Mouse (Mus musculus) hindlimb bud, embryonic 11.5 days (tissue): ENCODE measurements around the gene Coro1b.

Experiments
- DNase-seq: peaks from one replicate; pipeline ENCODE4 v3.0.0-alpha.2; 2012; ENCODE audit warnings: low read depth, low spot score; ENCODE audit errors: extremely low spot score

The Coro1b gene

GRCm38 (mm10) chr19:4148491-4148806, at the start of gene Coro1b:
Gene Coro1b, plus strand, starts transcription at chr19:4148619.
- DNase-seq = peak; percentile 54

GRCm38 (mm10) chr19:4099056-4099455, 49.4 kb upstream of the Coro1b start:
- peak; percentile 67 for DNase-seq

DNA sequence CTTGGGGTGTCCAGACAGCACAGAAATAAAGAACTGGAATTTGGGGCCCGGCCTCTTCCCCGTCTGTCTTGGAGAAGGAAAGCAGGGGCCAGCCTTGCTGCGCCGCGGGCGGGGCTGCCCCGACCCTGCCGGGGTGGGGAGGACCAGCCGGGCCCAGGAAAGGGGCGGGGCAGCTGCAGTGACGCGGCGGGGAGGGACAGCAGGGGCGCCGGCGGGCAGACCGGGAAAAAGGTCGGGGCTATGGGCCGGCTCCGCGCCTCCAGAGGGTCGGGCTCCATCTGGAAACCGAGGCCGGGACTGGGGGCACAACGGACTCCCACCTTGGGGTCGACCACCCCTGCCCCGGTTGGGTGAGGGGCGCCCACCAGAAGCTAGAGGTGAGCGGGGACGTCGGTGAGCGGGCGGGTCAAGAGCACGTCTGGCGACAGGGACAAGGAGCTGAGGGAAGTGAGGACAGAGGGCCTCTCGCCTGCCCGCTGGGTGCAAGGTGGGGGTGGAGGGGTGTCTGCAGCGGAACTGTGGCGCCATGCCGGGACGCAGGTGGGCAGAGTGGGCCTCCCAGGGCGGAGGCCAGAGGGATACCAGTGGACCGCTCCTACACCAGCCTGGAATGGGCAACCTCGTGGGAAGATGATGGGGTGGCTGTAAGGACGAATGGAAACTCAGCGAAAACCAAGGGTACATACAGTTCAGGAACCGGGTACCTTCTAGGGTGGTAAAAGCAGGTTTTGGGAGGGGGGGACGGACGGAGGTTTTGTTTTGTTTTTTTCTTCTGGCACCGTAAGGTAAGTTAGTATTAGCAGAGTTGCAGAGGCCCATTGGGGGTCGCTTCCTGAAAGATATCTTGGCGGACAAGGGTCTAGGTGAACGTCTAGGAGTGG, 48.3 kb upstream of the Coro1b start, which contains the start of gene Pitpnm1:
Gene Pitpnm1 (plus strand): TSS at position 162 of the 881 bp plus-strand sequence.
- no peak for DNase-seq

GRCm38 (mm10) chr19:4100718-4101261, 47.6 kb upstream of the Coro1b start:
- no peak for DNase-seq

DNA sequence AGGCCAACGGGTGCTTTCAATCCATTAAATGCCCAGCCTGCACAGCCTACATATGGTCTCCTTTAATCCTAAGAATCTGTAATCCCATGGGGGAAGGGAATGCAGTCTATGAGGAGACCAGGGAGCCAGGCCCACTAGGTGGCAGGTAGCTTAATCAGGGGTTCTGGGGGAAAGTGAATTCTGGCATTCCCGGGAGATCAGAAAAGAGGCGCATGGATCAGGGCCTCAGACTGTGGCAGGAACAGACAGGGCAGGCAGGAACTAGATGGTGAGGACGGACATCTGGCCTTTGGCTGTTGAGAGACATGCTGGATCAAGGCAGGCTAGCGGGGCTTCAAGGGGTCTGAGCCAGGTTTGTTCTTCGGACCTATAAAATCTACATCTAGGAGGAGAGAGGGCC, 47.0 kb upstream of the Coro1b start:
- DNase-seq = no peak

DNA sequence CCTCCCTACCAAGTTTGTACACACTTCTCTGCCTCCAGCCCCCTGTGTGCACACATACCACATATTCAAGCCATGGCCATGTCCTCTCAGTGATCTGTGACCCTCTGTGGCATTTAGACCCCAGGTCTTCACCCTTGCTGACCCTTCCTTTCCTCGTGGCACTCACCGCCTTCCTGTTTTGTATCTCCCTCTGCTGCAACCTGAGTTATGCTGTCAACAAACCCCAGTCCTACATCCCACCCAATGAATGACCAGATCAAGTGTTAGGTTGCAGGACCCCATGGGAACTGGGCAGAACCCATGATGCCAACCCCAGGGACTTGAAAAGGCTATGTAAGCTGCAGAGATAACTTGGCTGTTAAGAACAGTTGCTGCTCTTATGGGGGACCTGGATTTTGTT, 46.4 kb upstream of the Coro1b start:
- DNase-seq = no peak

GRCm38 (mm10) chr19:4102626-4103025, 45.8 kb upstream of the Coro1b start:
- DNase-seq = no peak

DNA sequence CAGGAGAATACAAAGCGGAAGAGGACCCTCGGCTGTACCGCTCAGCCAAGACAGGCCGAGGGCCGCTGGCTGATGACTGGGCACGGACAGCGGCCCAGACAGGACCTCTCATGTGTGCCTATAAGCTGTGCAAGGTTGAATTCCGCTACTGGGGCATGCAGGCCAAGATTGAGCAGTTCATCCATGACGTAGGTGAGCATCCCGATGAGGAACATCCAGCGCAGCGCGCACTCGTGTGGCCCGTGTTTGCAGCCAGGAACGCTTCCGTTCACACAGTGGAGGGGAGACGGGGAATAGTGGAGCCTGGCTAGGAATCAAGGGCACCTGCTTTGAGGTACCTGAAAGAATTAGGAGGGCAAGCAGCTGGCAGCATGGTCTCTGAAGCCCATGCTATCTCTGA, 45.1 kb upstream of the Coro1b start:
- DNase-seq = no peak

- no peak for DNase-seq
Observed at GRCm38 (mm10) chr19:4103792-4104191, 44.6 kb upstream of the Coro1b start.

- no peak for DNase-seq
Observed at GRCm38 (mm10) chr19:4104675-4105194, 43.7 kb upstream of the Coro1b start.

- DNase-seq = no peak
Observed at GRCm38 (mm10) chr19:4106654-4107053, 41.8 kb upstream of the Coro1b start.

GRCm38 (mm10) chr19:4108535-4108934, 39.9 kb upstream of the Coro1b start:
- DNase-seq = no peak

- DNase-seq = no peak
Observed at GRCm38 (mm10) chr19:4112063-4112960, 36.1 kb upstream of the Coro1b start.

- DNase-seq = no peak
Observed at GRCm38 (mm10) chr19:4113186-4113805, 35.1 kb upstream of the Coro1b start.

DNA sequence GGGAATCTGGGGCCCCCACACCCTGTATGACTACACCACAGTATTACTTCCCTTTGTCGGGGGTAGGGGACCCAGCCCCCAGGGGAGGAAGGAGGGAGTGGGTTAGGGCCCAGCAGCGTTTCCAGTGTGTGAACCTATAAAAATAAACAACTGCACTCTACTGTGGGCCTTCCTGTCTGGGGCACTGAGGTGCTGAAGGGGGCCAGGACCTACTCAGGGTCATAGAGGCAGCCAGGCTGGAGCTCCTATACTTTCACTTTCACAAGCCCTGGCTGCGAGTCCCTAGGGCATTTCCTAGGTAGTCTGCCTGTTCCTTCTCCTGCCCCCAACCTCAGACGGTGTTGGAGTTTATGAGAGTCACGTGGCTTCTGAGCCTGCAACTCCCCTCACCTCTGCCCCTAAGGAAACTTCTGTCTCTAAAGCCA, 34.6 kb upstream of the Coro1b start:
- DNase-seq = no peak

DNA sequence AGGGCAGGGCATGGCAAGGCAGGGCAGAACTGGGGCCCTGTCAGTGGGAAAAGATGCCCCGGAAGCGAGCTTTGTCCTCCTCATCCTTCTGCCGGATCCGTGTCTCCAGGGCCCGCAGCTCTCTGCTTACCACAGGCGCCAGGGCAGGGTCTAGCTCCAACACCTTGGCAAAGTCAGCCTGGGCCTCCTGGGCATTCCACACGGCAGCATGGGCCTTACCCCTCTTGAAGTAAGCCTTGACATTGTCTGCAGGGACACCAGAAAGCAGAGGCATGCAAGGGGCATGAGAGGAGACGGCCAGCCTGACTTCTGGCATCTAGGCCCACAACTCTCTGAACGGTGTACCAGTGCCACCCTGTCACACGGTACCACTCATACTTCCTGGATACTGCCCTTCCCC, 33.9 kb upstream of the Coro1b start:
- no peak for DNase-seq

GRCm38 (mm10) chr19:4115144-4115543, 33.3 kb upstream of the Coro1b start:
- DNase-seq = no peak

DNA sequence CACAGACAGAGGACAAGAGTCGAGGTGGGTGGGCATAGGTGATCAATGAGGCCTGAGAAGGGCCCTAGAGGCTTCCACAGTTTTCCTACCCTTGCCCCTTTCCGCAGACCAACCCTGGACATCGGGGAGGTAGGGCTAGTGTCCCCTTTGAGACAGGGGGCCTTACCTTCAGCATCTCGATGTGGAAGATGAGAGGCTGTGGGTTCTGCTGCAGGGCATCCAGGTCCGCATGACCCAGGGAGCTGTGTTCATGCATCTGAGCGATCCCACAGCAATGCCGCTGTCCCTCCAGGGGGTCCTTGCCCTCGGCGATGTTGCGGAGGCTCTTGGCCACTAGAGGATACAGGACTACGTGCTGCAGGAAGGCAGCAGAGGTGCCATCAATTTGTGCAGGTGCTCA, 32.6 kb upstream of the Coro1b start:
- DNase-seq = no peak

GRCm38 (mm10) chr19:4117006-4117405, 31.4 kb upstream of the Coro1b start:
- no peak for DNase-seq

DNA sequence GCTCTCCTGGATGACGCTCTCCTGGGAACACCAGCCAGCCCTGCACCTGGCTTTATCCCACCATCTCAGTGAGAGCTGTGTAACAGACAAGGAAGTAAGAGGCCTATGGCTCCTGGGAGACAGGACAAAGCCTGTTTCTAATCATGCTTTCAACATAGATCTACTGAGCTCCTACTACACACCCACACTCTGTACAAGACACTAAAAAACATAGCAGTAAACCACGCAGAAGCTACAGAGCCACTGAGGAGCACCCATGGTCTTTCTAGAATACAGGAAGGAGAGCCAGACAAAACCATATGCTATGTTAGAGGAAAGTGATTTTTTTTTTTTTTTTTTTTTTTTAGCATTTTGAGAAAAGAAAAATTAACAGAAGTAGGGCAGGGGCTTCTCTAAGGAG, 30.1 kb upstream of the Coro1b start:
- DNase-seq = no peak
